Mouse (Mus musculus) limb, embryonic 12.5 days (tissue): Measurements from ENCODE around the gene Prkce. TPM values are rescaled to one million over a fixed set of nuclear protein-coding genes. Genes with fewer than 3 reads are reported as not detected.

Source experiments
- ATAC-seq: fragments of 200-750 bp; cut with Nextera tagmentation; 2 replicates; pipeline ENCODE4 v1.8.0; 2017; ENCODE audit warnings: low read depth, moderate TSS enrichment; ENCODE audit not compliant: insufficient number of reproducible peaks, insufficient read depth, low FRiP score, low TSS enrichment
- H3K27ac ChIP-seq: fragments of 300-500 bp; sonication (generic); 2 replicates; pipeline ENCODE4 v1.5.1; 2016; ENCODE audit warnings: mild to moderate bottlenecking, moderate library complexity
- H3K27me3 ChIP-seq: fragments of 300-500 bp; sonication (generic); 2 replicates; pipeline ENCODE4 v1.6.1; 2016; ENCODE audit warnings: mild to moderate bottlenecking, moderate library complexity
- H3K36me3 ChIP-seq: fragments of 300-500 bp; sonication (generic); 2 replicates; pipeline ENCODE4 v1.6.1; 2016; ENCODE audit warnings: mild to moderate bottlenecking, moderate library complexity
- H3K4me1 ChIP-seq: fragments of 300-500 bp; sonication (generic); replicated peaks from 2 replicates; pipeline ENCODE4 v1.6.1; 2016
- H3K4me2 ChIP-seq: fragments of 300-500 bp; sonication (generic); 2 replicates; pipeline ENCODE4 v1.6.1; 2016; ENCODE audit warnings: mild to moderate bottlenecking, moderate library complexity
- H3K4me3 ChIP-seq: fragments of 300-500 bp; sonication (generic); replicated peaks from 2 replicates; pipeline ENCODE4 v1.5.1; 2016; ENCODE audit warnings: mild to moderate bottlenecking
- H3K9ac ChIP-seq: fragments of 300-500 bp; sonication (generic); replicated peaks from 2 replicates; pipeline ENCODE4 v1.6.1; 2016; ENCODE audit warnings: mild to moderate bottlenecking, moderate library complexity
- H3K9me3 ChIP-seq: fragments of 300-500 bp; sonication (generic); 2 replicates; pipeline ENCODE4 v1.6.1; 2016; ENCODE audit warnings: mild to moderate bottlenecking, moderate library complexity
- WGBS: fragments of 180-500 bp; shearing (Covaris S2); methylation state at CpG from one replicate; pipeline ENCODE4 v1.1.7; 2016; 5-methylcytosine and 5-hydroxymethylcytosine counted together
- polyA plus RNA-seq: library from polyadenylated mRNA; unstranded; fragments of >200 nt; fragmentation: Nextera tagmentation; extraction: Ambion mirVana; gene quantifications from 2 replicates; pipeline ENCODE4 v1.2.1, GENCODE M21; 2016

The Prkce gene
- polyA plus RNA-seq, 1 experiment from 2014 or later = 7.7 TPM

GRCm38 (mm10) chr17:86453673-86454350 lies 286.2 kb downstream of the Prkce start:
- ATAC-seq = no peak
- Histone ChIP-seq H3K4me3 (no peak overlapping the region), H3K9me3 (no peaks in the 10 kb centered on the region), H3K27ac (no peak overlapping the region), H3K4me2 (no peak overlapping the region), H3K4me1 (no peaks in the 10 kb centered on the region), H3K36me3 (no peaks in the 10 kb centered on the region), H3K9ac (no peak overlapping the region), H3K27me3 (no peaks in the 10 kb centered on the region)
- 86% methylated on average over 14 of the region's 14 CpGs for WGBS

GRCm38 (mm10) chr17:86454351-86454706 lies 286.7 kb downstream of the Prkce start:
- Histone ChIP-seq H3K4me2 (no peak overlapping the region), H3K9me3 (no peaks in the 10 kb centered on the region), H3K27me3 (no peaks in the 10 kb centered on the region), H3K4me3 (no peak overlapping the region), H3K27ac (no peak overlapping the region), H3K9ac (no peak overlapping the region), H3K4me1 (no peaks in the 10 kb centered on the region), H3K36me3 (no peaks in the 10 kb centered on the region)
- no peak for ATAC-seq
- 82% methylated on average over 3 of the region's 3 CpGs for WGBS

- no peak overlapping the region for H3K27ac ChIP-seq
- H3K4me2 ChIP-seq = no peak overlapping the region
- 79% methylated on average over 6 of the region's 6 CpGs for WGBS
- H3K4me1 ChIP-seq = no peaks in the 10 kb centered on the region
- no peaks in the 10 kb centered on the region for H3K9me3 ChIP-seq
- ATAC-seq = no peak
- no peak overlapping the region for H3K4me3 ChIP-seq
- H3K27me3 ChIP-seq = no peaks in the 10 kb centered on the region
- no peaks in the 10 kb centered on the region for H3K36me3 ChIP-seq
- no peak overlapping the region for H3K9ac ChIP-seq
Observed at GRCm38 (mm10) chr17:86456512-86456911, 288.9 kb downstream of the Prkce start.

- H3K27ac ChIP-seq = no peak overlapping the region
- no peaks in the 10 kb centered on the region for H3K27me3 ChIP-seq
- 81% methylated on average over 11 of the region's 11 CpGs for WGBS
- no peaks in the 10 kb centered on the region for H3K36me3 ChIP-seq
- no peak overlapping the region for H3K4me3 ChIP-seq
- ATAC-seq = no peak
- H3K9ac ChIP-seq = no peak overlapping the region
- no peaks in the 10 kb centered on the region for H3K4me1 ChIP-seq
- H3K9me3 ChIP-seq = no peaks in the 10 kb centered on the region
- no peak overlapping the region for H3K4me2 ChIP-seq
Observed at GRCm38 (mm10) chr17:86458302-86458980, 290.9 kb downstream of the Prkce start.

- Histone ChIP-seq H3K4me1 (0 out of 2 replicates have a peak, but pooled peaks cover 4% of the 10 kb centered on the region), H3K36me3 (no peaks in the 10 kb centered on the region), H3K9ac (no peak overlapping the region), H3K9me3 (no peaks in the 10 kb centered on the region), H3K4me2 (no peak overlapping the region), H3K27ac (no peak overlapping the region), H3K27me3 (no peaks in the 10 kb centered on the region), H3K4me3 (no peak overlapping the region)
- whole genome bisulfite sequencing = 67% methylated on average over 17 of the region's 17 CpGs
- ATAC-seq = no peak
Observed at GRCm38 (mm10) chr17:86460645-86461430, 293.3 kb downstream of the Prkce start.

DNA sequence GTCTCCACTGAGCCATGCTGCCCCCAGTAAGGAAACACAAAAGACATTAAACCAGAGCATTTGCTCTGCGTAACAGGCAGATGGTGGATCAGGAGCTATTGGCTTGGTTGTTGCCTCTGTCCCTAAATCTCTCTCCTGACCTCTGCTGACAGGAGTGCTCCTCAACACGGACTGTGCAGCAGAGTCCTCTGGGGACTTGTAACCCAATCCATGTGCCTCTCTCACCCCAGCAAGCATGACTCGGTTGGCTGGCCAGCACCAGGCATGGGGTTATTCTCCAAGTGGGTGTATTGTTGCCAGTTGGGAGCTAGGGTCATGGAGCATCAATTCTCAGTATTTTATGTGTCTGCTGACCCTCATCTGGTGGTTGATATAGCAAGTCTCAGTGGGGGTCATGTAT lies 295.8 kb downstream of the Prkce start:
- no peak overlapping the region for H3K4me2 ChIP-seq
- WGBS = 53% methylated on average over 3 of the region's 3 CpGs
- H3K4me3 ChIP-seq = no peak overlapping the region
- no peak overlapping the region for H3K27ac ChIP-seq
- no peaks in the 10 kb centered on the region for H3K27me3 ChIP-seq
- ATAC-seq = no peak
- peaks cover 11% of the 10 kb centered on the region; the same call in 1 of the 2 replicates for H3K4me1 ChIP-seq
- H3K9me3 ChIP-seq = no peaks in the 10 kb centered on the region
- no peaks in the 10 kb centered on the region for H3K36me3 ChIP-seq
- H3K9ac ChIP-seq = no peak overlapping the region

DNA sequence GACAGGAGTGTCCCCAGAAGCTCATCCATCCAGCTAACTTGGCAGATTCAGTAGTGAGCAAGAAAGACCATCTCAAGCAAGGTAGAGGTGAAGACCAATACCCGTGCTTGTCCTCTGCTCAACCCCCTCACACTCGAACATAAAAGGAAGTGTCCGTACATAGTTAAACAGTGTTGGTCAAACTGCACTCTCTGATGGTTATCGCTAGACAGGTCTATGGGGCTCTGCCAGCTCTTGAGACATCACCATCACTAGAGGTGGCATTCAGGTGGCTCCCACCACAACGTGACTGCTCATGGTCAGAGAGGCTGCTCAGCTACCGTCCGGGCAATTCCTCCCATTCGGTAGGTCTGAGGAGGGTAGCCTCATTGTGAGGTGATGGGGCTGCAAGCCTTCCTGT lies 296.6 kb downstream of the Prkce start:
- WGBS = 92% methylated on average over 8 of the region's 8 CpGs
- no peak for ATAC-seq

GRCm38 (mm10) chr17:86464689-86465363 lies 297.2 kb downstream of the Prkce start:
- Histone ChIP-seq H3K36me3 (no peaks in the 10 kb centered on the region), H3K27ac (no peak overlapping the region), H3K9ac (no peak overlapping the region), H3K4me2 (no peak overlapping the region), H3K27me3 (no peaks in the 10 kb centered on the region), H3K4me1 (peaks cover 17% of the 10 kb centered on the region), H3K4me3 (no peak overlapping the region), H3K9me3 (no peaks in the 10 kb centered on the region)
- WGBS = 69% methylated on average over 16 of the region's 16 CpGs
- no peak for ATAC-seq

More for the DNA sequence above, 296.6 kb downstream of the Prkce start:
- Histone ChIP-seq H3K4me2 (no peak overlapping the region), H3K4me1 (peaks cover 16% of the 10 kb centered on the region), H3K9me3 (no peaks in the 10 kb centered on the region), H3K36me3 (no peaks in the 10 kb centered on the region), H3K4me3 (no peak overlapping the region), H3K27me3 (no peaks in the 10 kb centered on the region), H3K9ac (no peak overlapping the region), H3K27ac (no peak overlapping the region)

DNA sequence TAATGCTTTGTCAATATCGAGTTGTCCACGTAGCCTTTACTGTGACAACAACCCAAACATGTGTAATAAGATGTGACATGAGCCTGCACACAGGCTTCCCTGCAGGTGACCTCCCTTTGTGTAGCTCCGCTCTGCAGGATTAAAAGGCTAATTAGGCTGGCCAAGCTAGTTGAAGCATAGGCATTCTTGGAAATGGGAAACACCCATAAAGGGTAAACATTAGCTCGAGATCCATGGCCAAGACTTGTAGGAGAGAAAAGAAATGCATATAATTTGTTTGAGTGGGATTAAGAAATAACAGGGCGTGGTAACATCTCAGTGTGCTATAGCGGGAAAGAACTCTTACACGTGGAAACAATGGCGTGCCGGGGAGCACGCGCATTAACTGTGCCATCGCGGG lies 298.3 kb downstream of the Prkce start:
- 86% methylated on average over 13 of the region's 13 CpGs for WGBS
- Histone ChIP-seq H3K4me3 (no peak overlapping the region), H3K27me3 (no peaks in the 10 kb centered on the region), H3K4me2 (no peak overlapping the region), H3K36me3 (no peaks in the 10 kb centered on the region), H3K27ac (no peak overlapping the region), H3K9ac (no peak overlapping the region), H3K4me1 (peaks cover 17% of the 10 kb centered on the region), H3K9me3 (no peaks in the 10 kb centered on the region)
- no peak for ATAC-seq

DNA sequence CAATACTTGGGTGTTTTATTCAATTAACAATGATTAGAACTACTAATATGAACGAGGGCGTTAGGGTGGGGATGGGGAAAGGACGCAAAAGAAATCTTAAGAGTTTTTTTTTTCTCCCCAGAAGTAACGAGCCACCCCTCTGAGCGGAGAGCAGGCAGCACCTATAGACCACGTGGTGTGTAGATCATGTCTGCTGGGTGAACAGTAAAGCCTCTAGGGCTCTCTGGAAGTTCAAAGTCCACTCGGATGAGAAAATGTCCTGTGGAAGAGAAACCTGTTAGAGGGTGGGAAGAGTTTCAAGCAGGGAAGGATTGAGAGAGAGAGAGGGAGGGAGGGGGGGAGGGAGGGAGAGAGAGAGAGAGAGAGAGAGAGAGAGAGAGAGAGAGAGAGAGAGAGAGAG lies 298.8 kb downstream of the Prkce start:
- no peak overlapping the region for H3K9ac ChIP-seq
- no peaks in the 10 kb centered on the region for H3K27me3 ChIP-seq
- no peak overlapping the region for H3K4me2 ChIP-seq
- H3K27ac ChIP-seq = no peak overlapping the region
- ATAC-seq = no peak
- no peaks in the 10 kb centered on the region for H3K36me3 ChIP-seq
- 80% methylated on average over 7 of the region's 7 CpGs for WGBS
- H3K4me1 ChIP-seq = peaks cover 17% of the 10 kb centered on the region
- H3K4me3 ChIP-seq = no peak overlapping the region
- H3K9me3 ChIP-seq = no peaks in the 10 kb centered on the region

GRCm38 (mm10) chr17:86466871-86467270 lies 299.3 kb downstream of the Prkce start:
- H3K4me3 ChIP-seq = no peak overlapping the region
- H3K9ac ChIP-seq = no peak overlapping the region
- peaks cover 17% of the 10 kb centered on the region for H3K4me1 ChIP-seq
- 69% methylated on average over 7 of the region's 7 CpGs for WGBS
- no peak overlapping the region for H3K27ac ChIP-seq
- no peaks in the 10 kb centered on the region for H3K36me3 ChIP-seq
- no peaks in the 10 kb centered on the region for H3K9me3 ChIP-seq
- H3K27me3 ChIP-seq = no peaks in the 10 kb centered on the region
- no peak for ATAC-seq
- H3K4me2 ChIP-seq = no peak overlapping the region
